Mouse (Mus musculus) thymus, adult 2 months (tissue): ENCODE data around the gene Zfp366. TPM values are rescaled to one million over a fixed set of nuclear protein-coding genes. Genes with fewer than 3 reads are reported as not detected.

Experiments used
- DNase-seq: peaks from one replicate; pipeline ENCODE4 v3.0.0; 2021
- H3K27ac ChIP-seq: fragments of 200-500 bp; 2 replicates; pipeline ENCODE4 v1.5.1; 2012; ENCODE audit warnings: low read length, control low read depth; ENCODE audit not compliant: control insufficient read depth, insufficient read depth
- H3K27me3 ChIP-seq: fragments of 200-500 bp; 2 replicates; pipeline ENCODE4 v1.6.1; 2012; ENCODE audit warnings: mild to moderate bottlenecking, low read length, moderate library complexity, mixed read lengths; ENCODE audit not compliant: control insufficient read depth, insufficient read depth
- H3K36me3 ChIP-seq: fragments of 200-500 bp; 2 replicates; pipeline ENCODE4 v1.6.1; 2012; ENCODE audit warnings: mild to moderate bottlenecking, low read length, moderate library complexity; ENCODE audit not compliant: control insufficient read depth, insufficient read depth
- H3K4me1 ChIP-seq: fragments of 200-500 bp; replicated peaks from 2 replicates; pipeline ENCODE4 v1.6.1; 2012; ENCODE audit warnings: low read length; ENCODE audit not compliant: control insufficient read depth, insufficient read depth
- H3K4me3 ChIP-seq: fragments of 200-500 bp; 2 replicates; pipeline ENCODE4 v1.5.1; 2012; ENCODE audit warnings: mild to moderate bottlenecking, low read length, control low read depth, moderate library complexity; ENCODE audit not compliant: control insufficient read depth, insufficient read depth
- CTCF ChIP-seq: fragments of 200-500 bp; IDR thresholded peaks from 2 replicates; pipeline ENCODE4 v1.5.1; 2012; ENCODE audit warnings: mild to moderate bottlenecking, control low read depth, low read length, moderate library complexity, borderline replicate concordance; ENCODE audit not compliant: control insufficient read depth, poor library complexity, insufficient read depth; ENCODE audit errors: extremely low read depth
- POLR2A ChIP-seq: fragments of 200-500 bp; IDR thresholded peaks from 2 replicates; pipeline ENCODE4 v1.6.1; 2012; ENCODE audit warnings: mild to moderate bottlenecking, low read length, control low read depth, moderate library complexity; ENCODE audit not compliant: control insufficient read depth, poor library complexity, insufficient read depth; ENCODE audit errors: extremely low read depth
- WGBS: fragments of 180-500 bp; shearing (Covaris S2); methylation state at CpG from one replicate; pipeline ENCODE4 v1.1.7; 2018; 5-methylcytosine and 5-hydroxymethylcytosine counted together
- polyA plus RNA-seq: library from polyadenylated mRNA; depleted of rRNA; stranded (reverse); fragments of >200 nt; gene quantifications from 2 replicates; pipeline ENCODE4 v1.2.3, GENCODE M21; 2012

The Zfp366 gene
- polyA plus RNA-seq, 1 experiment, result 5.9 TPM

DNA sequence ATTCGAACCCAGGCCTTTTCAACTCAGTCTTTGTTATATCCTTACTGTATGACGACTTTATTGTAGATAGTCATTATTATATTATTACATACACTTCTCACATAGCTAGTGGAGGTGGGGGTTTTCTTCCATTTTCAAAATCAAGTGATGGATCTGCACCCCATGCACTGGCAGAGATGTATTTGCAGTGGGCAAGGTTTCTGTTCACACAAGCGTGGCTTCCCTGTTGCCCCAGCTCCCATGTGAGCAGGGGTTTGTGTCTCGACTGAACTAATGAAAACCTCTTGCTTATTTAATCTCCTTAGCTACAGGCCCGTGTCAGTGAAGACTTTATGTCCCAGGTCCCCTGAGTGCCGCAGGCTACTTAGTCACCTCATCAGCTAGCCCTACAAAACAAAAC, 59.8 kb downstream of the Zfp366 start:
- no peak overlapping the region for H3K27ac ChIP-seq
- no peaks in the 10 kb centered on the region for H3K27me3 ChIP-seq
- 82% methylated on average over 6 of the region's 6 CpGs for WGBS
- no peaks in the 10 kb centered on the region for H3K36me3 ChIP-seq
- TF ChIP-seq POLR2A, result no peak
- no peak for TF ChIP-seq CTCF
- H3K4me1 ChIP-seq, result peaks cover 9% of the 10 kb centered on the region
- H3K4me3 ChIP-seq, result no peak overlapping the region
- DNase-seq, result no peak

DNA sequence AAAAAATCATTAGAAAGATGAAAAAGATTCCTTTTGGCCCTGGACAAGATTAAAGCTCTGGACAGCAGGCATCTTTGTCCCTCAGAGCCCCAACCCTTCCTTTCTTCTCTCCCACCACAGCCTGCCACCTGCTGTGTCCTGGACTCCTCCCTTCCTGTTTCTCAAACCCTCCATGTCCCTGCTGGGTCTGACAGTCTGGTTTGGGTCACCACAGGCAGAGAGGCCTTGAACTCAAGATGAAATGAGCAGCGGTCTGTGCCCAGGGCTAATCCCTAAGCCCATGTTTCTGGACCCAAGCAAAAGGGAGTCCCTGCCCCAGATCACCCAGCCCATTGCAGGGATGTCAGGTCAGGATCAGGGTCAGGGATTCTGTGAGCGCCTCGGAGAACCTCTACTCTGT, 60.3 kb downstream of the Zfp366 start:
- no peak for DNase-seq
- Histone ChIP-seq H3K27ac (no peak overlapping the region), H3K27me3 (no peaks in the 10 kb centered on the region), H3K36me3 (no peaks in the 10 kb centered on the region), H3K4me1 (peaks cover 9% of the 10 kb centered on the region), H3K4me3 (no peak overlapping the region)
- 72% methylated on average over 3 of the region's 3 CpGs for WGBS
- TF ChIP-seq CTCF (no peak), POLR2A (no peak)

DNA sequence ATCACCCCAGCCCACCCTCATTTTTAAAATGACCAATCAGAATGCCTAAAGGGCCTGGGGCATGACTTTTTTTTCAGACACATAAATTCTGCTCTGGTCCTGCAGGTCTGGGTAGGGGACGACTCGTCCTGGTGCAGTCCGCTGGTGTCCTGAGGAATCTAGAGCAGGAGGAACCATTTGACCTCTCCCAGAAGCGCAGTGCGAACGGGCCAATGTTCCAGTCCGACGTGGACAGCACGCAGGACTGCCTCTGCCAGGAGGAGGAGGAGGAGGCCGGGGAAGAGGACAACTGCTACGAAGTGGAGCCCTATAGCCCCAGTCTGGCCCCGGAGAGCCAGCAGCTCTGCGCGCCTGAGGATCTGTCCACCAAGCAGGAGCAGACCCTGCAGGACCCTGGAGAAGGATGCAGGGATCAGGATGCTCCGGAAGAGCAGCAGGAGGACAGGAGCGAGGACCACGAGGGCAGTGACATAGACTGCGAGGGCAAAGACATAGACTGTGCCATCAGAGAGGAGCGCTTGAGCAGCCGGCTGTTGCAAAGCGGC, 61.4 kb downstream of the Zfp366 start:
- Histone ChIP-seq H3K4me1 (peaks cover 9% of the 10 kb centered on the region), H3K27me3 (no peaks in the 10 kb centered on the region), H3K36me3 (no peaks in the 10 kb centered on the region), H3K27ac (no peak overlapping the region), H3K4me3 (no peak overlapping the region)
- TF ChIP-seq CTCF, result no peak
- no peak for TF ChIP-seq POLR2A
- 95% methylated on average over 21 of the region's 21 CpGs for WGBS
- no peak for DNase-seq

GRCm38 (mm10) chr13:99250806-99251205, 66.2 kb downstream of the Zfp366 start:
- H3K27ac ChIP-seq, result no peak overlapping the region
- no peaks in the 10 kb centered on the region for H3K27me3 ChIP-seq
- DNase-seq, result no peak
- WGBS, result 96% methylated on average over 2 of the region's 2 CpGs
- no peaks in the 10 kb centered on the region for H3K36me3 ChIP-seq
- H3K4me3 ChIP-seq, result no peak overlapping the region
- TF ChIP-seq CTCF (no peak), POLR2A (no peak)
- no peaks in the 10 kb centered on the region for H3K4me1 ChIP-seq

DNA sequence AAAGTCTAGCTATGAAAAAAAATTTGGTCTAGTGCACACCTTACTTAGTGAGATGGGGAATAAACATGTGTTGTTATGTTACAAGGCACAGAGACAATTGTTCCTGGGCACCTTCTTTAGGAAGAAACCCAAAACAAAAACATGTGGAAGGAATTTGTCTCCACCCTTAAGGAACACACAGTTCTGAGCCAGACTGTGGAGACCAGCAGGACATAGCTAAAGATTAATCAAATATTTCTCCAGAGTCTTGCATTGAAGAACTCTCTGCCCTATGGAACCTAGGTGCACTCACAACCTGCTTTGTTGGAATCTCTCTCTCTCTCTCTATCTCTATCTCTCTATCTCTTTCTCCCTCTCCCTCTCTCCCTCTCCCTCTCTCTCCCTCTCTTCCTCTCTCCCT, 69.6 kb downstream of the Zfp366 start:
- no peak for DNase-seq

DNA sequence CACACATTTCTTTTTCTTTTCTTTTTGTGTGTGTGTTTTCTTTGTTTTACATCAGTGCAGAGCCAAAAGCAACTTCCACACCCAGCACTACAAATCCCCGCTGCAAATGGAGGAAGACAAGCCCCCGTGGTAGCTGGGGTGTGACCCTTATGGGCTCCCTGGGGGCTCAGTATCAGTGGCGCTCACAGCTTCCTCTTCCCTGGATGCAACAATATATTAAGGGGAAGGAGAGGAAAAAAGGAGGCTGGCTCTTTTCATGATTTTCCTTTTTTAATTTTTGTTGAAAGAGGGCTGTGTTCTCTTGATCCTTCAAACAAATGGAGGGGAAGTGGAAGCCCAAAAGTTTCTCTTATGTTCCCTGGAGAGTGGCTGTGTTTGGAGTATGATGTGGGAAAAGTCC, 70.2 kb downstream of the Zfp366 start:
- no peaks in the 10 kb centered on the region for H3K36me3 ChIP-seq
- TF ChIP-seq CTCF (no peak), POLR2A (no peak)
- no peaks in the 10 kb centered on the region for H3K4me1 ChIP-seq
- H3K4me3 ChIP-seq, result no peak overlapping the region
- 60% methylated on average over 3 of the region's 3 CpGs for WGBS
- no peaks in the 10 kb centered on the region for H3K27me3 ChIP-seq
- no peak overlapping the region for H3K27ac ChIP-seq
- no peak for DNase-seq

More for the DNA sequence above, 69.6 kb downstream of the Zfp366 start:
- Histone ChIP-seq H3K4me1 (no peaks in the 10 kb centered on the region), H3K36me3 (no peaks in the 10 kb centered on the region), H3K27me3 (no peaks in the 10 kb centered on the region), H3K4me3 (no peak overlapping the region), H3K27ac (no peak overlapping the region)
- TF ChIP-seq CTCF (no peak), POLR2A (no peak)

DNA sequence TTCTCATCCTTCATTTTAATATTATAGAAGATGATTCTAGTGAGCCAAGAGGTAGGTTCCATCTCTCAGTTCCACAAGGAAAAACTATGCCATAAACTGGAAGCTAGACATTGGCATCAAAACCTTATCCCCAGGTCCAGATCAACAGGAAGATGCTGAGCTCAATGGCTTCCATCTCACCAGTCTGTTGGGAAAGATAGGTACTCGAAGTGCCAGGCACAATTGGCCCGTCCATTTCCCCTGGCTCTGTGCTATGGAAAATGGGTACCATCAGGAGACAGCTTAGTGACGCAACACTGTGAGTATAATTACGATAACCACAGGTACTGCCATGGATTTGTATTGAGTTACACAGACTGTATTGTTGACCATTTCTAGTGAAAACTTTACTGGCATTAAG, 72.3 kb downstream of the Zfp366 start:
- Histone ChIP-seq H3K27ac (no peak overlapping the region), H3K27me3 (no peaks in the 10 kb centered on the region), H3K36me3 (no peaks in the 10 kb centered on the region), H3K4me3 (no peak overlapping the region), H3K4me1 (no peaks in the 10 kb centered on the region)
- TF ChIP-seq CTCF, result no peak
- DNase-seq, result no peak
- 94% methylated on average over 4 of the region's 4 CpGs for WGBS
